Mouse (Mus musculus) yolk sac, embryonic 10.5 days (tissue): ENCODE measurements around the gene Map3k12.

Experiments used
- DNase-seq: peaks from one replicate; pipeline ENCODE4 v3.0.0-alpha.2; 2017; ENCODE audit warnings: low spot score

Map3k12 gene

DNA sequence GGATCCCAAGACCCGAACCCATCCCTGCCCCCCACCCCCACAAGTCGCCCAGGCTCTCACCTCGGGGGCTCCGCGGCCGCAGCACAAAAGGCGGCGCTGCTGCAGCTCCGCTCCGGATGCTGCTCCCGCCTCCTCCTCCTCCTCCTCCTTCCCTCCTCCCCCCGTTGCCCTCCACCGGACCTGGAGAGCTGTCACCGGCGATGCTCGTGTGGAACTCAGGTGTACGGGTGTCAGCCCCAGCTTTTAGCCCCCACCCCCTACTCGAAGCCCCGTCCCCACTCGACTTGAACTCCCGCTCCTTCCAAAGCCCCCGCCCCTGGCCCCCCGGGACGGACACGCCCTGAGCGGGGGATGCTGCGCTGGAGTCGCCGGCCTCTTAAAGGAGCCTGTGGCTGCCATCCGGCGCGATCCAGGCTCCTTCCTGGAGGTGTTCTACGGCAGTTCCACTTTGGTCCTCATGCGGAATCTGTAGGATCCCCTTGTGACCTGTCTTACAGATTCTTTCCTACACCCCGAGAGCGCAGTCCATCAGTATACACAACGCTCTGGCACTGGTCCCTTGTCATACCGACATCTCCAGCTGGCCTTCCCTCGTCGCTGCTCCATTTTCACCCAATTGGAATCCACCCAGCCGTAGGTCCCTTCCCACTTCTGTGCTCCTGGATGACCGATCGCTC, at the start of gene Map3k12:
Gene Map3k12 (minus strand): TSS at position 337 of the 677 bp plus-strand sequence.
- DNase-seq = peak; percentile 85

DNA sequence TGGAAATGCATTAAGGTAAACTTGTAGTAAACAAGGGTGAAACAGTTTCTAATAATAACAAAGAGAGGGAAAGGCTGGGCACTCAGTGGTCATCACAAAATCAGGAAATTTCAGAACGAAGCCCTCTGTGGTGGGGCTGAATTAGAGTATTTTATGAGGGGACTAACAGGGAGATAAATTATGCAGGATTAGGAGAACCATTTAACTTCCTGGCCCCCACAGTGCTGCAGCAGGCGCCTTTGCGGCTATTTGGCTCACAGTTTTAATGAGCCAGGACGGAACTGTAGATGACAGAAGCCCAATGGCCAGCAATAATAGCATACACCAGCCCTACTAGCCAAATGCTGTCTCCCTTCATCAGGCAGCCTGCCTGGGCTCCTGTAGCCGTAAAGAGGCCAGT, 46.8 kb upstream of the Map3k12 start:
- DNase-seq = no peak

DNA sequence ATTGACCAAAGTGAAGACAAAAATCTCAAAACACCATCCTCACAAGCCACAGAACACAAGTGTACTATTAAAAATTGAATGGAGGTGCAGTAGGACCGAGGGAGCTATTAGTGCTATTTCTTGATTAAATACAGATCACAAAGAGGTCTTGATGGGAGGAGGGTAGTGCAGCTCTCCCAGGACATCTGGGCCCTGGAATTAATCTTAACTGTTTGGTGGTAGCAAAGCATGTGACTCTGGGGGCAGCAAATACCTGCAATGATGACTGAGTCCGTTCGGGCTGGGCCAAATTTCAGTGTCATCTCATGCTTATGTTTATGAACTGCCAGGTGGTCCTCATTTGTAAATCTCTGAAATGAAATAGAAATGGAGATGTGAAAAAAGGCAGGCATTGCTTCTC, 46.2 kb upstream of the Map3k12 start:
- DNase-seq = no peak

- DNase-seq = no peak
These were observed 45.6 kb upstream of the Map3k12 start for GRCm38 (mm10) chr15:102562491-102562890.

DNA sequence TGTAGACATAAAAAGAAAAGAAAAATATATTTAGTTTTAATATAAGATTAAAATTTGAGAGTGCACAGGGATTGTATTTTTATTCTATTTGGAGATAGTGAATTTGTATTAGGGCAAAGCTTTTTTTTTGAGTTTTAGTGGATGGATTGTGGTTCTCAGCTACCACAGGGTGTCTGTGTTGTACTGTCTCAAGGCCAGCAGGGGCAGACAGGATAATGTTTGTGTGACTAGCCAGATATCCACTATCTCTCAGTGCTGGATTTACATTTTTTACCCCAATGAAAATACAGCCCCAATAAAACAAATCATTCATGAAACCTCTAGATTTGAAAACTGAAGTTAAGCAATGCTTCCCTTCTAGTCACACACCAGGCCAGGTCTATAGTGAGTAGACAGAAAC, 40.7 kb upstream of the Map3k12 start:
- no peak for DNase-seq

GRCm38 (mm10) chr15:102555581-102555980, 38.7 kb upstream of the Map3k12 start:
- no peak for DNase-seq

- no peak for DNase-seq
These were observed 35.7 kb upstream of the Map3k12 start for GRCm38 (mm10) chr15:102552599-102552998.

DNA sequence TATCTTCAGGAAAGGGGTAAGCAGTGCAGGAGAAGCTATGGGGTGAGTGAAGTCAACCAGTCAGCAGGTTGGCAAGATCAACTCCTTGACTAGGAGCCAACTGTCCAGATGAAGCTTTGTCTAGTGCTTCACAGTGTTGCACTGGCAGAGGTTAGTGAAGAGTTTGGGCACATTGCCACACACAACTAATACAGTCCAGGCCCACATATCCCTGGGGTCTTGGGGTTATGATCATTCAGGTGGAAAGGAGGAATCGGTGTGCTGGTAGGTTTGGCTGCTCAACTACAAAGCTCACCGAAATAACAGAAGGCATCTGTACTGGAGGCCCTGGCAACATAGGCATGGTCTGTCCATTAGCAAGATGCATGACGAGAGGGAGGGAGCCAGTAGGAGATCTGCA, 30.6 kb upstream of the Map3k12 start:
- no peak for DNase-seq

DNA sequence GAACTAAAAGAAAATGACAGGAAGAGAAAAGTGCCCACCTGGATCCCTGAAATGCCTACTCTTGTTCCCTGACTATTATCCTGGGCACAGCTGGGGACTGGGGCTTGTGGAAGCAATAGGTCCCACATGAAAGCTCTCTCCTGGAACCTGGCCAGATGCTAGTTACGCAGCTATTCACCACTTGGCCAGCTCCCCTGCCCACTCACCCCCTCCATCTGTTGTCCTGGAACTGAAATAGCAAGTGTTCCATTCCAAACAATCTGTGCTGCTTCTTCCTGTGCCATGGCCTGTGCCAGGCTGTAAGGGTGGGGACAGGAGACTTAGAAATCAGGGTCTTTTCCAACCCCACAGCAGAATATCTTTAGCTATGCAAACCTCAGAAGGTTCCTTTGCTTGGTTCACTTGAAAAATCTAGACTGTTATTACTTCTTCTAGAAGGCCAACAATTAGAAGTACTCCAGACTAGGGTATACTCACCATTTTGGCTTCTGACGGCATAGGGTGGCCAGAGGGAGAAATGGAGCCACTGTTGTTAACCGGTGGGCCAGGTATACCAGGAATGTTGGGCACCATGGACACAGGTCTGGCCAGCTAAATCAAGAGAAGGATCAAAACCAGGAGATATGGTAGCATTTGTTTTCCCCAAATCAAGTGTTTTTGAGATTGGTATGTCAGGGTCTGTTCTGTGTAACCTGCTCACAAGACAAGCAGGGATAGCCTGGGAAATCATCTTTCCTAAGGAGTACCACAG, 30.0 kb upstream of the Map3k12 start:
- no peak for DNase-seq

DNA sequence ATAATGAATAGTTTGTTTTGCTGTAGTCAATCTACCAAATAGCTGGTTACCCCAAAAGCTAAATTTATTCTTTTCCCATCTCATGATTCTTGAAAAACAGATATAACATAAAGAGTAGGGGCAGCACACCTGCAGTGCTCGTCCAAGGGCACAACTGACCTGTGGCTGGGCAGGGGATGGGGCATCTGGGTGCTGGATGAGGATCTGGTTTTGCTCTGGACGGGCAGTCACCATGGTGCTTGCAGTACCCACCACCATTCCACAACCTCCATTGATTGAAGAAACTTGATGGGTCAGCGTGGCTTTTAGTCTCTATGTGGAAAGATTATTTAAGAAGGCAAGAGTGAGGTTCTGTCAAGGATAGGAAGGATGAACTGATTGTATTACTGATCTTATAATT, 29.4 kb upstream of the Map3k12 start:
- DNase-seq = no peak

DNA sequence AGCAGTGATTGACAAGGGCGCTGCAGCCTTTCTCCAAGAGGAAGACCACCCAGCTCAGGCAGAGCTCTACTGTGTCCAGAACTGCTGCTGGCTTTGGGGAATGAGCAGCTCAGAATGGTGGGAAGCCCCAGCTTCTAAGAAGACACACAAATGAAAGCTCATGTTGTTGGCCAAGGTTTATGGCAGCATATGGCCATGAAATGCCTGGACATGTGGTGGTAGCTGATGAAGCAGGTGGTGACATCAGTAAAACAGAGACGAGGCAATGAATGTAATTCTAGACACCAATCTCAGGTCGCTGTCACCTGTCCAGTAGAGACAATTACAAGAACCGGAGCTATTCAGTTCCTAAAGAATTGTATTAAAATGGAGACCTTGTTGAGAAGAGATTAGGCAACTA, 27.9 kb upstream of the Map3k12 start:
- DNase-seq = no peak

GRCm38 (mm10) chr15:102533926-102534325, 17.1 kb upstream of the Map3k12 start:
- no peak for DNase-seq

- no peak for DNase-seq
These were observed 15.4 kb upstream of the Map3k12 start for GRCm38 (mm10) chr15:102532106-102532900.

DNA sequence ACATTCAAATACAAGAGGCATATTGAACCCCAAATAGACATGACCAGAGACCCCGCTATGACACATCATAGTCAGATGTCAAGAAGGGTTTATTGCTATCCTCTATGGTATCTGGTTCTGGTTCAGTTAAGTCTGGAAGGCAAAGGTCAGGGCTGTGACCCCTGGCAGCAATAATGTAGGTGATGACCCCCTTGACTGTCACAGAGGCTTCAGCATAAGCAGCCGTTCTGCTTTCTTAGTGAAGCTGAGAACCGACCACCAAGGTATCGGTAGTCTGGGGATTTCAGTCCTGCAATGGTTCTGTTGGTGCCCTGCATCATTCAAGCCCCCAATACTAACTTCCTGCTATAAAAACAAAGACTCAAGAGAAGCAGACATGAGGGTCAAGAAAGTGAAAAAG, 14.7 kb upstream of the Map3k12 start:
- no peak for DNase-seq

DNA sequence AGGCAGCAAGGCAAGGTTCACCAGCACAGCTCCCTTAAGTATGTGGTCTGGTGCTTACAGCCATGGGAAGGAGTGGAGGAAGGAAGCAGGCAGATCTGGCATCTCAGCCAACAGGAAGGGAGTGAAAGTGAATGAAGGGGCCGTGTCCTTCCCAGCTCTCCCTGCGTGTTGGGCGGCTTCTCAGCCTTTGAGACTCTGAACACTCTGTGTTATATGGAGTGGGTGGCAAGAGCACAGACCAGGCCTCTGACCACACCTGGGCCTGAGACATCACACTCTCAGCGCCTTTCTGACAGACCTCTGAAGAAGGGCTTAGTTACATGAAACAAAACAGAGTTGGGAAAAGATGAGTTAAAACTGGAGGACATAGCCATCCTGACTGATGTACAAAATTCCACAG, 13.7 kb upstream of the Map3k12 start:
- no peak for DNase-seq

- DNase-seq = no peak
These were observed 11.5 kb upstream of the Map3k12 start for GRCm38 (mm10) chr15:102528396-102528795.

DNA sequence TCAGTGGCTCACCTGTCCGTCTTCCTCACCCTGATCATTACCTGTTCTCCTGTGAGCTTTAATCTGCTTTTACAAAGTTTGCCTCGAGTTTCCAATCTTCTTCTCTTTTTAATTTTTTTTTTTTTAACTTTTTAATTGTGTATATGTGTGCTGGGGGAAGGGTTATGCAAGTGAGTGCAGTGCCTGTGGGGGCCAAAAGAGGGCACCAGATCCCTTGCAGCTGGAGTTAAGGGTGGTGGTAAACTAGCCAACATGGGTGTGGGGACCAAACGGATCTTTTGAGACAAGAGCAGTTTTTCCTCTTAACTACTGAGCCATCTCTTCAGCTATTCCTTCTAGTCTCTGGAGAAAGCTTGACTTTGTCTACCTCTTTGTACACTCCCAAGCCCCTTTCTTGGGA, 11.1 kb upstream of the Map3k12 start:
- no peak for DNase-seq

- DNase-seq = no peak
These were observed 9.5 kb upstream of the Map3k12 start for GRCm38 (mm10) chr15:102526111-102527002.

- peak; percentile 68 for DNase-seq
These were observed 8.1 kb upstream of the Map3k12 start, which contains the start of gene Npff for GRCm38 (mm10) chr15:102524892-102525485. Gene Npff (minus strand): TSS chr15:102524942.

GRCm38 (mm10) chr15:102521480-102521879, 4.6 kb upstream of the Map3k12 start:
- DNase-seq = no peak

- no peak for DNase-seq
These were observed 3.6 kb upstream of the Map3k12 start for GRCm38 (mm10) chr15:102520416-102520815.
